Mouse (Mus musculus) stomach, postnatal 0 days (tissue): ENCODE data around the gene Tinagl1. TPM values are rescaled to one million over a fixed set of nuclear protein-coding genes. Genes with fewer than 3 reads are reported as not detected.

Source experiments
- ATAC-seq: fragments of 200-750 bp; cut with Nextera tagmentation; 2 replicates; pipeline ENCODE4 v1.8.0; 2017; ENCODE audit not compliant: low FRiP score, low TSS enrichment
- DNase-seq: peaks from one replicate; pipeline ENCODE4 v3.0.0-alpha.2; 2016; ENCODE audit warnings: low spot score
- H3K27ac ChIP-seq: fragments of 300-500 bp; sonication (generic); replicated peaks from 2 replicates; pipeline ENCODE4 v1.5.1; 2014; ENCODE audit warnings: mild to moderate bottlenecking, control low read depth
- H3K27me3 ChIP-seq: fragments of 300-500 bp; sonication (generic); 2 replicates; pipeline ENCODE4 v1.6.1; 2014; ENCODE audit warnings: low read length; ENCODE audit not compliant: control insufficient read depth, insufficient read depth
- H3K36me3 ChIP-seq: fragments of 300-500 bp; sonication (generic); 2 replicates; pipeline ENCODE4 v1.6.1; 2014; ENCODE audit warnings: low read length, mixed read lengths; ENCODE audit not compliant: control insufficient read depth, insufficient read depth
- H3K4me1 ChIP-seq: fragments of 300-500 bp; sonication (generic); replicated peaks from 2 replicates; pipeline ENCODE4 v1.6.1; 2014; ENCODE audit warnings: antibody characterized with exemption; ENCODE audit not compliant: control insufficient read depth, insufficient read depth
- H3K4me2 ChIP-seq: fragments of 300-500 bp; sonication (generic); replicated peaks from 2 replicates; pipeline ENCODE4 v1.6.1; 2014; ENCODE audit warnings: low read depth, mild to moderate bottlenecking, control low read depth, moderate library complexity
- H3K4me3 ChIP-seq: fragments of 300-500 bp; sonication (generic); 2 replicates; pipeline ENCODE4 v1.5.1; 2014; ENCODE audit warnings: low read depth, low read length, control low read depth
- H3K9ac ChIP-seq: fragments of 300-500 bp; sonication (generic); 2 replicates; pipeline ENCODE4 v1.6.1; 2014; ENCODE audit warnings: mild to moderate bottlenecking, low read length, control low read depth, mixed read lengths
- H3K9me3 ChIP-seq: fragments of 300-500 bp; sonication (generic); 2 replicates; pipeline ENCODE4 v1.6.1; 2016; ENCODE audit warnings: low read length; ENCODE audit not compliant: control insufficient read depth
- CTCF ChIP-seq: IDR thresholded peaks from 2 replicates; pipeline ENCODE4 v1.5.1; 2016; ENCODE audit warnings: antibody characterized with exemption, low read depth, mild to moderate bottlenecking, moderate library complexity
- EP300 ChIP-seq: optimal IDR thresholded peaks from 2 replicates; pipeline ENCODE3; 2016; ENCODE audit warnings: antibody characterized with exemption
- WGBS: fragments of 180-500 bp; shearing (Covaris S2); extraction: QIAGEN DNeasy Blood & Tissue Kit; methylation state at CpG from one replicate; pipeline ENCODE4 v1.1.7; 2014; 5-methylcytosine and 5-hydroxymethylcytosine counted together
- polyA plus RNA-seq: library from polyadenylated mRNA; unstranded; fragments of >200 nt; fragmentation: Nextera tagmentation; extraction: Ambion mirVana; gene quantifications from 2 replicates; pipeline ENCODE4 v1.2.1, GENCODE M21; 2015

The Tinagl1 gene
- polyA plus RNA-seq, 1 experiment from 2014 or later: 131 TPM

GRCm38 (mm10) chr4:130192266-130192665 is 17.3 kb upstream of the Tinagl1 start:
- no peak overlapping the region for H3K4me2 ChIP-seq
- no peak overlapping the region for H3K27ac ChIP-seq
- no peaks in the 10 kb centered on the region for H3K4me1 ChIP-seq
- no peaks in the 10 kb centered on the region for H3K27me3 ChIP-seq
- H3K9ac ChIP-seq: no peak overlapping the region
- no peaks in the 10 kb centered on the region for H3K36me3 ChIP-seq
- ATAC-seq: no peak
- no peak for DNase-seq
- WGBS: 27% methylated on average over 9 of the region's 9 CpGs
- TF ChIP-seq EP300: no peak
- TF ChIP-seq CTCF: no peak
- H3K4me3 ChIP-seq: no peak overlapping the region
- no peaks in the 10 kb centered on the region for H3K9me3 ChIP-seq

- H3K27ac ChIP-seq: no peak overlapping the region
- no peaks in the 10 kb centered on the region for H3K36me3 ChIP-seq
- TF ChIP-seq EP300 (no peak), CTCF (no peak)
- WGBS: 64% methylated on average over 7 of the region's 7 CpGs
- no peaks in the 10 kb centered on the region for H3K4me1 ChIP-seq
- ATAC-seq (peak; percentile 53), DNase-seq (no peak)
- H3K9ac ChIP-seq: no peak overlapping the region
- H3K27me3 ChIP-seq: no peaks in the 10 kb centered on the region
- no peak overlapping the region for H3K4me2 ChIP-seq
- no peak overlapping the region for H3K4me3 ChIP-seq
- no peaks in the 10 kb centered on the region for H3K9me3 ChIP-seq
Observed at GRCm38 (mm10) chr4:130189606-130190005, 14.7 kb upstream of the Tinagl1 start.

GRCm38 (mm10) chr4:130188806-130189297 is 13.9 kb upstream of the Tinagl1 start:
- Histone ChIP-seq H3K4me2 (no peak overlapping the region), H3K27me3 (no peaks in the 10 kb centered on the region), H3K9me3 (no peaks in the 10 kb centered on the region), H3K4me1 (no peaks in the 10 kb centered on the region), H3K36me3 (no peaks in the 10 kb centered on the region), H3K27ac (no peak overlapping the region), H3K4me3 (no peak overlapping the region), H3K9ac (no peak overlapping the region)
- DNase-seq (peak; percentile 85), ATAC-seq (peak; percentile 77)
- 2% methylated on average over 13 of the region's 13 CpGs for WGBS
- no peak for TF ChIP-seq EP300
- peak; percentile 100 for TF ChIP-seq CTCF

- Histone ChIP-seq H3K4me2 (no peak overlapping the region), H3K27me3 (no peaks in the 10 kb centered on the region), H3K9ac (no peak overlapping the region), H3K4me3 (no peak overlapping the region), H3K9me3 (no peaks in the 10 kb centered on the region), H3K4me1 (no peaks in the 10 kb centered on the region), H3K36me3 (no peaks in the 10 kb centered on the region), H3K27ac (no peak overlapping the region)
- TF ChIP-seq EP300: no peak
- no peak for TF ChIP-seq CTCF
- no peak for DNase-seq
- no peak for ATAC-seq
- 48% methylated on average over 12 of the region's 12 CpGs for WGBS
Observed at GRCm38 (mm10) chr4:130186891-130187290, 12.0 kb upstream of the Tinagl1 start.

- Histone ChIP-seq H3K36me3 (no peaks in the 10 kb centered on the region), H3K9me3 (no peaks in the 10 kb centered on the region), H3K27ac (no peak overlapping the region), H3K27me3 (no peaks in the 10 kb centered on the region), H3K4me3 (no peak overlapping the region), H3K4me1 (no peaks in the 10 kb centered on the region), H3K9ac (no peak overlapping the region), H3K4me2 (no peak overlapping the region)
- TF ChIP-seq EP300 (no peak), CTCF (no peak)
- 74% methylated on average over 9 of the region's 9 CpGs for WGBS
- DNase-seq: no peak
- ATAC-seq: no peak
Observed at GRCm38 (mm10) chr4:130186450-130186849, 11.5 kb upstream of the Tinagl1 start.

- no peak for ATAC-seq
- DNase-seq: no peak
Observed at GRCm38 (mm10) chr4:130183879-130184278, 9.0 kb upstream of the Tinagl1 start.

More at GRCm38 (mm10) chr4:130183879-130184278, 9.0 kb upstream of the Tinagl1 start:
- H3K27ac ChIP-seq: no peak overlapping the region
- H3K4me2 ChIP-seq: no peak overlapping the region
- no peak overlapping the region for H3K4me3 ChIP-seq
- no peaks in the 10 kb centered on the region for H3K27me3 ChIP-seq
- 74% methylated on average over 5 of the region's 5 CpGs for WGBS
- H3K4me1 ChIP-seq: no peaks in the 10 kb centered on the region
- TF ChIP-seq CTCF: no peak
- TF ChIP-seq EP300: no peak
- no peaks in the 10 kb centered on the region for H3K9me3 ChIP-seq
- H3K36me3 ChIP-seq: no peaks in the 10 kb centered on the region
- H3K9ac ChIP-seq: no peak overlapping the region
